Mouse (Mus musculus) right cerebral cortex, postnatal 4 days (tissue): ENCODE data around the gene Rasgrp2.
A peak's percentile ranks its signal among the peaks of the same experiment; 100 is the strongest.

Experiments used
- DNase-seq: peaks from one replicate; pipeline ENCODE4 v3.0.0-alpha.2; 2022

The Rasgrp2 gene

GRCm38 (mm10) chr19:6399285-6400095, at the start of gene Rasgrp2:
Gene Rasgrp2 (plus strand): TSS chr19:6399340.
- peak; percentile 79 for DNase-seq

GRCm38 (mm10) chr19:6351431-6352106, 47.6 kb upstream of the Rasgrp2 start:
- no peak for DNase-seq

GRCm38 (mm10) chr19:6352107-6352505, 47.0 kb upstream of the Rasgrp2 start:
- no peak for DNase-seq

- DNase-seq, result no peak
Observed at GRCm38 (mm10) chr19:6354030-6354429, 45.1 kb upstream of the Rasgrp2 start.

- no peak for DNase-seq
Observed at GRCm38 (mm10) chr19:6361291-6361690, 37.8 kb upstream of the Rasgrp2 start.

GRCm38 (mm10) chr19:6363091-6363410, 36.1 kb upstream of the Rasgrp2 start:
- no peak for DNase-seq

- DNase-seq, result peak; percentile 99
Observed at GRCm38 (mm10) chr19:6363411-6364240, 35.5 kb upstream of the Rasgrp2 start, which contains the start of gene Sf1. Gene Sf1 (plus strand): TSS chr19:6363690.

GRCm38 (mm10) chr19:6364317-6364725, 34.8 kb upstream of the Rasgrp2 start:
- peak; percentile 95 for DNase-seq

GRCm38 (mm10) chr19:6364842-6365241, 34.3 kb upstream of the Rasgrp2 start:
- no peak for DNase-seq

- DNase-seq, result no peak
Observed at GRCm38 (mm10) chr19:6370175-6370574, 29.0 kb upstream of the Rasgrp2 start.

- DNase-seq, result no peak
Observed at GRCm38 (mm10) chr19:6372433-6372832, 26.7 kb upstream of the Rasgrp2 start.

GRCm38 (mm10) chr19:6373539-6374400, 25.4 kb upstream of the Rasgrp2 start:
- peak; percentile 96 for DNase-seq

GRCm38 (mm10) chr19:6374571-6374970, 24.6 kb upstream of the Rasgrp2 start:
- no peak for DNase-seq

- DNase-seq, result no peak
Observed at GRCm38 (mm10) chr19:6375423-6376254, 23.5 kb upstream of the Rasgrp2 start.

- DNase-seq, result peak; percentile 76
Observed at GRCm38 (mm10) chr19:6376255-6376564, 22.9 kb upstream of the Rasgrp2 start.

GRCm38 (mm10) chr19:6376643-6377042, 22.5 kb upstream of the Rasgrp2 start:
- no peak for DNase-seq

- no peak for DNase-seq
Observed at GRCm38 (mm10) chr19:6377327-6378040, 21.7 kb upstream of the Rasgrp2 start.

- DNase-seq, result no peak
Observed at GRCm38 (mm10) chr19:6380411-6381166, 18.6 kb upstream of the Rasgrp2 start.

GRCm38 (mm10) chr19:6381238-6381637, 17.9 kb upstream of the Rasgrp2 start:
- DNase-seq, result no peak

- no peak for DNase-seq
Observed at GRCm38 (mm10) chr19:6382323-6382924, 16.7 kb upstream of the Rasgrp2 start.
